Mouse (Mus musculus): Measurements from ENCODE around the gene Tlk1. TPM values are rescaled to one million over a fixed set of nuclear protein-coding genes. Genes with fewer than 3 reads are reported as not detected.

The Tlk1 gene
- polyA plus RNA-seq, 1 experiment, result 30.4 TPM

GRCm38 (mm10) chr2:70672476-70672875, 153.1 kb downstream of the Tlk1 start:
- TF ChIP-seq POLR2A (IDR thresholded peaks at IDR 0.05; ENCODE audit: borderline replicate concordance, insufficient read depth, low read length) (no peak), CTCF (IDR thresholded peaks at IDR 0.05; ENCODE audit: borderline replicate concordance, insufficient read depth, low read depth, low read length) (no peak)
- H3K4me3 ChIP-seq (replicated peaks; ENCODE audit: insufficient read depth, low read depth, low read length), result no peak overlapping the region
- no peak overlapping the region for H3K27ac ChIP-seq (ENCODE audit: insufficient read depth, low read length)
- no peak for DNase-seq
- no peaks in the 10 kb centered on the region for H3K27me3 ChIP-seq (ENCODE audit: control insufficient read depth, insufficient read depth, low read length)
- 85% methylated on average over 2 of the region's 2 CpGs for WGBS
- no peaks in the 10 kb centered on the region for H3K4me1 ChIP-seq (ENCODE audit: control insufficient read depth, insufficient read depth, low read length)

DNA sequence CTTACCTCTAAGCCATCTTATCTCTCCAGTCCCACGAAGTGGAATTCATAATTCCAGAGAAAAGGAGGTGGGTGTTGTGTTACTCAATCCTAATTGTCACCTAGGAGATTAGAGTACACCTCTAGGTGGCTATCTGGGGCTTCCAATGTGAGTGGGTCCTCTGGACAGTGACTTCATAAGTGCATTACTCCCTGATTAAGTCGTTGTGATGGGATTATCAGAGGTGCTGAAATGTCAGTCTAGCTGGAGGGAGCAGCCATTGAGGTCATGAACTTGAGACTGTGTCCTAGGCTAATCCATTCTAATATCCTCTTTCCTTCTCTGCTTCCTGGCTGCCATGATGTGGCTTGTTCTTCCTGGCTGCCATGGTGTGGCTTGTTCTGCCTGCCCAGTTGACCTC, 155.6 kb downstream of the Tlk1 start:
- H3K27ac ChIP-seq (ENCODE audit: insufficient read depth, low read length), result no peak overlapping the region
- WGBS, result 68% methylated on average over 2 of the region's 2 CpGs
- H3K4me1 ChIP-seq (ENCODE audit: control insufficient read depth, insufficient read depth, low read length), result no peaks in the 10 kb centered on the region
- H3K27me3 ChIP-seq (ENCODE audit: control insufficient read depth, insufficient read depth, low read length), result no peaks in the 10 kb centered on the region
- no peak for DNase-seq
- no peak overlapping the region for H3K4me3 ChIP-seq (replicated peaks; ENCODE audit: insufficient read depth, low read depth, low read length)
- no peak for TF ChIP-seq CTCF (IDR thresholded peaks at IDR 0.05; ENCODE audit: borderline replicate concordance, insufficient read depth, low read depth, low read length)
- TF ChIP-seq POLR2A (IDR thresholded peaks at IDR 0.05; ENCODE audit: borderline replicate concordance, insufficient read depth, low read length), result no peak

DNA sequence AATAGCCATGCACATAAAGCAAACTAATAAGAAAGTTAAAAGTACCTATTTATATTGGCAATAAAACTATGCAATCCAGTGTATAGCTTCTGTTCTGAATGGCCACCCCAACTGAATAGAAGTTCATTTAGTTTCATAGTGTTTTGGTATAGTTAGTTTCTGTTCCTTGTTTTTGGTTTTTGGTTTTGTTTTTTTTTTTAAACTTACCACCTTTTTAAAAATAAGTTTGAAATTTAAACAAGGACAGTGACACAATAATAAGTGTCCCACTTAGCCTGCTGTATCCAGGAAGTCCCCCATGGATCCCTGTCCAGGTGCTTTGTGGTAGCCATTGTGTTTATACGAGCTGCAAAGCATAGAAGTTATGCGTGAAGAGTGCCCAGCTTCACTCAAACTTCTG, 156.3 kb downstream of the Tlk1 start:
- WGBS, result 76% methylated on average over 2 of the region's 2 CpGs
- H3K4me1 ChIP-seq (ENCODE audit: control insufficient read depth, insufficient read depth, low read length), result no peaks in the 10 kb centered on the region
- no peak overlapping the region for H3K27ac ChIP-seq (ENCODE audit: insufficient read depth, low read length)
- H3K27me3 ChIP-seq (ENCODE audit: control insufficient read depth, insufficient read depth, low read length), result no peaks in the 10 kb centered on the region
- TF ChIP-seq POLR2A (IDR thresholded peaks at IDR 0.05; ENCODE audit: borderline replicate concordance, insufficient read depth, low read length) (no peak), CTCF (IDR thresholded peaks at IDR 0.05; ENCODE audit: borderline replicate concordance, insufficient read depth, low read depth, low read length) (no peak)
- no peak overlapping the region for H3K4me3 ChIP-seq (replicated peaks; ENCODE audit: insufficient read depth, low read depth, low read length)
- no peak for DNase-seq

GRCm38 (mm10) chr2:70667016-70667415, 158.5 kb downstream of the Tlk1 start:
- DNase-seq, result no peak
- Histone ChIP-seq H3K4me3 (replicated peaks; ENCODE audit: insufficient read depth, low read depth, low read length) (no peak overlapping the region), H3K27ac (ENCODE audit: insufficient read depth, low read length) (no peak overlapping the region), H3K4me1 (ENCODE audit: control insufficient read depth, insufficient read depth, low read length) (no peaks in the 10 kb centered on the region), H3K27me3 (ENCODE audit: control insufficient read depth, insufficient read depth, low read length) (no peaks in the 10 kb centered on the region)
- TF ChIP-seq POLR2A (IDR thresholded peaks at IDR 0.05; ENCODE audit: borderline replicate concordance, insufficient read depth, low read length) (no peak), CTCF (IDR thresholded peaks at IDR 0.05; ENCODE audit: borderline replicate concordance, insufficient read depth, low read depth, low read length) (no peak)
- 88% methylated on average over 7 of the region's 7 CpGs for WGBS

GRCm38 (mm10) chr2:70663764-70664163, 161.8 kb downstream of the Tlk1 start:
- H3K27ac ChIP-seq (ENCODE audit: insufficient read depth, low read length), result no peak overlapping the region
- no peaks in the 10 kb centered on the region for H3K27me3 ChIP-seq (ENCODE audit: control insufficient read depth, insufficient read depth, low read length)
- DNase-seq, result no peak
- TF ChIP-seq CTCF (IDR thresholded peaks at IDR 0.05; ENCODE audit: borderline replicate concordance, insufficient read depth, low read depth, low read length), result no peak
- TF ChIP-seq POLR2A (IDR thresholded peaks at IDR 0.05; ENCODE audit: borderline replicate concordance, insufficient read depth, low read length), result no peak
- WGBS, result 70% methylated on average over 5 of the region's 5 CpGs
- H3K4me1 ChIP-seq (ENCODE audit: control insufficient read depth, insufficient read depth, low read length), result no peaks in the 10 kb centered on the region
- H3K4me3 ChIP-seq (replicated peaks; ENCODE audit: insufficient read depth, low read depth, low read length), result no peak overlapping the region

Other genes starting within 250 kb of the Tlk1 start
- gene Gorasp2, start 164.2 kb downstream of the Tlk1 start, polyA plus RNA-seq (2012; rRNA removed), result 81.5 and 82.7 TPM in 2 replicates
- gene Gm26558, start 163.6 kb downstream of the Tlk1 start, polyA plus RNA-seq (2012; rRNA removed), result 0.43 and 0.52 TPM in 2 replicates
- 7.4 and 9.2 TPM in 2 replicates for gene Dcaf17, start 229.6 kb upstream of the Tlk1 start, polyA plus RNA-seq (2012; rRNA removed)
- 13.9 and 14.6 TPM in 2 replicates for gene Mettl8, start 229.9 kb upstream of the Tlk1 start, polyA plus RNA-seq (2012; rRNA removed)

Measured in cerebellum, adult 2 months (tissue).